Mouse (Mus musculus) cerebellum, postnatal 14 days (tissue): ENCODE measurements around the gene Znrd1.

Source experiments
- DNase-seq, 2 experiments: peaks; one replicate each; pipeline ENCODE4 v3.0.0; 2021; ENCODE audit warnings: mixed read lengths in 2 of 2

Znrd1 gene

DNA sequence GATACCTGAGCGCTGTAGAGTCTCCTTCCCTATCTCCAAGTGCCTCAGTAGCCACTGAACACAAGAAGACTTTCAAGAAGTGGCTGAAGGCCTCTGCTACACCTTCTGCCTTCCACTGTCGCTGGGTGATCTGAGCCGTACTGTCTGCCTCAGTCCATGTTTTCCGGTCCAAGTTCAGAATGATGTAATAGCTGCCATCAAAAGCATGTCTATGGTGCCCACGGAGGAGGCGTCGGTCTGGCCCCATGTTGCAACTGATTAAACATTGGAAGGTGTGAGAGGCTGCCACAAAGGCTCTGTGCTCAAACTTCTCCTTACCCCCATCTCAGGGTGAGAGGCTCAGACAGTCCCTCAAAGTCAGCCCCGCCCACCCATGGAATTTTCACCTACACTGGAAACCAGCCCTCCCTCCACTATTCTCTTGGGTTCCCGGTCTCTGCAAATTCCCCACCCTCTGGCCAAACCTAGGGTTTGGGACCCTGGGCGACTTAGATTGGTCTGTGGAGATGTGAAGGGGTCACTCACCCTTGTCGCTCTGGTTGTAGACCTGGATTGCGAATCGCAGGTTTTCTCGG lies 12.0 kb upstream of the Znrd1 start:
- DNase-seq = no peak

DNA sequence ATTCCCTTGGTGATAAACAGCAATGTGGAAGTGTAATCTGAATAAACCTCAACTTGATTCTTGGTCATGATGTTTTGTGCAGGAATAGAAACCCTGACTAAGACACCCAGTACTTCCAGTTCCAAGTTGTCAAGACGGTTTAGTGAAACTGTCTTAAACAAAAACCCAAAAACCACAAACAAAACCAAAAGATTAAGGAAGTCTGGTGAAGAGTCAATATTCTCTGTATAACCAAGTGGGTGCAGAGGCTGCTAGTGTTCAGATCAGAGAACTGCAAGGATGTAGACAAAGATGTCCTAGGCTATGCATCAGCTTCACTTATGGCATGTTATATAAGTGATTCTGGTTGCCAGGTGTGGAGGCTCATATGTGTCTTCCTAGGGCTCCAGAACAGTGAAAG lies 8.5 kb upstream of the Znrd1 start:
- no peak for DNase-seq

DNA sequence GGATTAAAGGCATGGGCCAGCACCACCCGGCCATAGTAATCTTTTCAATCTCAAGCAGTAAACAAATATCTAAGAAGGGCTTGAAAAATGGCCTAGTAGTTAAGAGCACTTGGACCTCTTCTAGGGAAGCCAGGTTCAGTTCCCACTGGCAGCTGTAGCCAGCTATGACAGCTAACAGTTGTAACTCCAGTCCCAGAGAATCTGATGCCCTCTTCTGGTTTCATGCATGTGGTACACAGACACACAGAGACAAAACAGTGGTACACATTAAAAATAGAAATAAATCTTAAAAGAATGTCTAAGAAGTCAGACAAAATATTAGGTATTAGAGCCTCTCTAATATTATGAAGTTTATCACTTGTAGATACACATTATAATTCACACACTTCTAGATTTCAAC lies 2.8 kb upstream of the Znrd1 start:
- no peak for DNase-seq

DNA sequence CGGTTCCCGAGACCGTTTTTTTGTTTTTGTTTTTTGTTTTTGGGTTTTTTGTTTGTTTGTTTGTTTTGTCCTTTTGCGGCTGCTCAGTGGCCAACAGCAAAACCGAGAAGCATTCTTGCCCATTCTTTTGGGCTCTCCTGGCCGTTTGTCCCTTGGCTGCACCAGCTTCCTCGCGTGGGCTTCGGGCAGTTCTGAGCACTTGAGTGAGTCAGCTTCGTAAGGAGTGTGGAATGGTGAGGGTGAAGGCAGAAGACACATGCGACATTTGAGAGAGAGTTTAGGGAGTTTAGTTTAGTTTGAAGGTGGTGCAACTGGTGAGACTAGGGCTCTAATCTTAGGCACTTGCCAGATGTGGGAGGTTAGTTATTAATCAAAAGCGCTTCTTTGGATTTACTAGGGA lies 525 bp upstream of the Znrd1 start:
- peak in 1 of 2 experiments; percentile 23 for DNase-seq

DNA sequence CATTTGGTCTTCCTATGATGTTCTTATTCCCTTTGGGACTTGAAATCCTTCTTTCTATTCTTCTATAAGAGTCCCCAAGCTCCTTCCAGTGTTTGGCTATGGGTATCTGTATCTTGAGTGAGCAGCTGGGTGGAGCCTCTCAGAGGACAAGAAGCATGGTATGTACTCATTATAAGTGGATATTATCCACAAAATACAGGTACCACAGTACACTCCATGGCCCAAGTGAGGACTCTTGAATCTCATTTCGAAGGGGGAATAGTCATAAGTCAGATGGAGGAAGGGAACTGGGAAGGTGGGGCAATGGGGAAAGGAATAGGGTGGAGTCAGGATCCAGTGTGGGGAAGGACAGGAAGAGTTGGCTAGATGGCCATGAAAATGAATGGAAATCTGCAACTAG lies 5.3 kb downstream of the Znrd1 start:
- no peak for DNase-seq

DNA sequence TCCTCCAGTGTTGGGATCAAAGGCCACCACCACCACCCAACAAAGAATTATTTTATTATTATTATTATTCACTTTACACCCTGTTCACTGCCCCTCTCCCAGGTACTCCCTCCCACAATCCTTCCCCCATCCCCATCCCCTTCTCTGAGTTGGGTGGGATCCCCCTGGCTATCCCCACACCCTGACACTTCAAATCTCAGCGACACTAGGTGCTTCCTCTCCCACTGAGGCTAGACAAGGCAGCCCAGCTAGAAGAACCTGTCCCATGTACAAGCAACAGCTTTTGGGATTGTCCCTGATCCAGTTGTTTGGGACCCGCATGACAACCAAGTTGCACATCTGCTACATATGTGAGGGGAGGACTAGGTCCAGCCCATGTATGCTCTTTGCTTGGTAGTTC lies 5.7 kb downstream of the Znrd1 start:
- no peak for DNase-seq

DNA sequence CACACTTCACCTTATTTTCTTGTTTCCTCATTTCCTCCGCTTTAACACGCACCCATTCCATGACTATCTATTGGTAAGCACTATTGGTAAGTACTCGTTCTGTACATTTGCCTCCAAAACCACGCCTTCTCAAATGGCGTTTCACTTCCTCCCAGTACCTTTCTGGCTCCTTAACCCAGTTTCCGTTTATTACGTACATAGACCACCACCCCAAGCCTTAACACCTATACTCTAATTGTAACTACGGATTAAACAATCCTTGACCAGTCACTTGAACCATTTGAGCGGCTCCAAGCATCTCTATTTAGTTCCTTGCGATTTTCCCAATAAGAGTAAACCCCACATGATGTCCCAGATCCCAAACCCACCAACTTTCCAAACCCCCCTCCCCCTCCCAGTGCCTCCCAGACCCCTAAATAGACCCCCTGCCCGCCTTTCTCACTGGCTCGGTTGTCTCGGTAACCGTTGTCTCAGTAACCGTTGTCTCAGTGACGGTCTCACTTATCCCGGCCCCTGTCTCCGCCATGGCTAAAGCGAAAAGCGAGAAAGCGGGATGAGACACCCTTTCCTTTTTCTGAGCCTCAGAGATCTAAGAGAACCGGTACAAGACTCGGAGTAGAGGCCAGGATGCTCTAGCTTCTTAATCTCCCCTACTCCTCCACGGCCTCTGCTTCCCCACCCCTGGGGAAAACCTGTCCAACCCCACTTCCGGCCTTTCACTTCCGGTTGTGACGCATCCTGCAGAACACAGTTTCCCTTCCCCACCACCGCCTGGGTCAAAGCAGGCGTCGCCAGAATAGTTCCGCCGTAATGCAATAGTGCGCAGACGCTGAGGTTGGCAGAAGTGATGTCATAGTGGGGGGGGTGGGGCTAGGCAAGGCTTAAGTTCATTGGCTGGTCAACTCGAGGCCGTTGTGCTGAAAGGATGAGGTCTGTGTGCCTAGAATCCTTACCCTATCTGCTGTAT lies 7.1 kb downstream of the Znrd1 start, which contains the start of gene Ppp1r11:
TSS of gene Ppp1r11 (minus strand) at position 761 of the 967 bp plus-strand sequence.
- DNase-seq = peak; percentile 97

DNA sequence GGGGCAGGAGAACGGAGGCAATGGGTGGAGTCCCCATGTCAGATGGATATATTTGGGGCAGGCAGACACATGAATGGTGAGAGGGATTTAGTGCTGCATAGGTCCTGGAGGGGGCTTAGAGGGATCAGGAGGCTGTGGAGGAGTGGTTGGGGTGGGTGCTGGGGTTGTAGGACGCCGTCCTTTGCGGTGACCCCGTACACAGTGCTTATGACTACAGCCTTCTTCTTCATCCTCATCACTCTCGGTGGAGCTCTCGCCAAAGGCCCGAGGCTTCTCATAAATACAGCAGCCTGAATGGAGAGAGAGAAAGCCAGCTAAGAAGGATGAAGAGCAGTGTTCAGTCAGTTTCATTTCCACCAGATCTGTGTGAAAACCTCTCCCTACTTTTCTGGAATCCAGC lies 9.1 kb downstream of the Znrd1 start:
- DNase-seq = no peak

DNA sequence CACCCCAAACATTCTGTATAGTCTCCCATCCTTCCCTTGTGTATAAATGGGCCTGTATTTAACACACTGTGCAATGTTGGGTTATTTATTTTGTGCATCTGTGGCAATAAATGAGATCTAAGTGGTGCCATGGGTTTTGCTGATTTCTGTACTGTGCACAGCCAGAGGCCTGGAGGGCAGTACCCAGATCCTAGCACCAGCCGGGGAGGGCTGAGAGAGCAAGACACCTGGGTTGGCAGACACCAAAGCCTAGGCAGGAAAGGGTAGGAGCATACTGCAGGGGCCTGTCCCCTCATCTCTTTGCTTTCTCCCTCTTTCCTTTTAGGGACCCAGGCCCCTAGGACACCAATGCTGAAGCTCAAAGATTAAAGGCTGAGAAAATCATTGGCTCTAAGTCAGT lies 10.1 kb downstream of the Znrd1 start:
- DNase-seq = no peak

DNA sequence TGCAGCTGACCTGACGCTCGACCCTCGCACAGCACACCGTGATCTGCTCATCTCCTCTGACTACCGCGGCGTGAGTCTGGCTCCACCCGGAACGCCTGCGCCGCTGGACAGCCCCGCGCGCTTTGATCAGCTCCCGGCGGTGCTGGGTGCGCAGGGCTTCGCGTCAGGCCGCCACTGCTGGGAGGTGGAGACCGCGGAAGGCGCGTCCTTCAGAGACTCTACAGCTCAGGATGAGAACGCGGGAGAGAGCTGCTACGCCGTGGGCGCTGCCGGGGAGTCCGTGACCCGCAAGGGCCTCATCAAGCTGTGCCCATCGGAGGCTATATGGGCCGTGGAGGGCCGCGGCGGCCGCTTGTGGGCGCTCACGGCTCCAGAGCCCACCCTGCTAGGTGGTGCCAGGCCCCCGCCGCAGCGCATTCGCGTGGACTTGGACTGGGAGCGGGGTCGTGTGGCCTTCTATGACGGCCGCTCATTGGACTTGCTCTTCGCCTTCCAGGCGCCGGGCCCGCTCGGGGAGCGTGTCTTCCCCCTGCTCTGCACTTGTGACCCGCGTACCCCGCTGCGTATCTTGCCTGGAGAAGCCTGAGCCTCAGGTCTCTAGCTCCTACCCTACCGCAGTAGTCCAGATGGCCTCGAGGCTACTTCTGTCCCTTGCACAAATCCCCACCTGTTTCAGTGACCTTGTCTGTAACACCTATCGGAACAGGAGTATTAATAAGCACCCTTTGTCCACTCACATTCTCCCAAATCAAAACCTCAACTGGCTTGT lies 11.1 kb downstream of the Znrd1 start:
- DNase-seq = peak; percentile 76 to 79

DNA sequence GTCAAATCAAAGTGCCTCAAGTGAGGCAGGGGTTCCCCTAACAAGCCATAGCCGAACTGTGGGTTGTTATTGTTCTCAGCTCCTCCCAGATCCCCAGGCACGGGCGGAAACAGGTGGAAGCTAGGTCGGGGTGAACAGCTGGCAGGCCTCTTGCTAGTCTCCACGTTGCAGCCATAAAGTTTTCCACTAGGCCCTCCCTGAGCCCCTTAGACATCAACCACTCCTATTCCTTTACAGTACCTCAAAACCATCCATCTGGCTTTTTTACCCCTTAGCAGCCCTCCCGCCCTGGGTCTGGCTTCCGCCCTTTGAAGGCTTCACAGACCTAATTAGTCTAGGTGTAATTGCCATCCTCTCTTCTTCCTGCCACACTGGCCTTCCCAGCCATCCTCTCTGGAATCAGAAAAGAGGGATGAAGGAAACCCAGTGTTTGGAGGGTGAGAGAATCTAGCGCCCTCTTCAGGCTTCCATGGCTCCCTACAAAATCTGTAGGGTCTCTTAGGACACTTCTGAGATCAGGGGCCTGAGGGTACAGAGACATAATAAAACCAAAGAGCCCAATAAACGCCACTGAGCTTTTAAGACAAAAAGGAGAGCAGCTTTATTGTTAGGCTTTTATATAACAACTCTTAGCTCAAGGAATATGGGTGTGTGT lies 14.1 kb downstream of the Znrd1 start:
- DNase-seq = peak in 1 of 2 experiments; percentile 38

DNA sequence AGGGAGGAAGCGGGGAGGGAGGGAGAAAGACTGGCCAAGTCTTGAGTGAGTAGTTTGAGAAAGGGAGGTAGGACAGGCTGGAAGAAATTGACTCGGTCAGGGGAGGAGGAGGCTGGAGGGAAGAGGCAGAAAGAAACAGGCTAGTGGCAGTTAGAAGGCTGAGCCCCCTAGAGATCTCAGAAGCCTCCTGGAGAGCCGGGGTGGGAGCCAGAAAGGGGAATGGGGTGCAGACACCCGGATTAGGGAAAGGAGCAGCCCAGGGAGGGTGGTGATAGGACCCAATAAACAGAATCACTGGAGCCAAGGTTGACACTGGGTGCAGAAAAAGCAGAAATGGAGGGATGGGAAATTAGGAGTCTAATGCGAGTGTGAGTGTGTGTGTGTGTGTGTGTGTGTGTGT lies 14.7 kb downstream of the Znrd1 start:
- no peak for DNase-seq

DNA sequence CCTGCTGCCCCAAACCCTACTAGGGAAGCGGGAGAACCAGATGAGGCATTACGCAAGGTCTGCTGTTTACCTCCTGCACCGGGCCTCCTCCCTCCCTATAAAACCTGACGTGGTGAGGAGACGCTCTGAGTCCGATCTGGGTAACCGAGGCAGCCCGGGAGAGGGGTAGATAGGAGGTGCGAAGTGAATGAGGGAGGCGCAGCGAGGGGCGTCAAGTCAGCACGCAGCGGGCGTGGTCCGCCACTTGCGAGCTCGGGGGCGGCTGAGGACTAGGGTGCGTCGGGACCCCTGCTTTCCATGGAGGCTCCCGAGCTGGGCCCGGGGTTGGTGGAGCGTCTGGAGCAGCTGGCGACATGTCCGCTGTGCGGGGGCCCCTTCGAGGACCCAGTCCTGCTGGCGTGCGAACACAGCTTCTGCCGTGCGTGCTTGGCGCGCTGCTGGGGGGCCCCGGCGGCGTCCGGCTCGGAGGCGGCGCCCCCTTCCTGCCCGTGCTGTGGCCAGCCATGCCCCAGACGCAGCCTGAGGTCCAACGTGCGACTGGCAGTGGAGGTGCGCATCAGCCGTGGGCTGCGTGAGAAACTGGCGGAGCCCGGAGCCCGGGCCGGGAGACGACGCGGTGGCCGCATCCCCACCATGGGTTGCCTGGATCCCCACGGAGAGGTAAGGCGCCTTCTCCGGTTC lies 15.4 kb downstream of the Znrd1 start, which contains the start of gene Rnf39:
TSS of gene Rnf39 (plus strand) at position 128 of the 681 bp plus-strand sequence.
- DNase-seq = peak; percentile 36 to 38

DNA sequence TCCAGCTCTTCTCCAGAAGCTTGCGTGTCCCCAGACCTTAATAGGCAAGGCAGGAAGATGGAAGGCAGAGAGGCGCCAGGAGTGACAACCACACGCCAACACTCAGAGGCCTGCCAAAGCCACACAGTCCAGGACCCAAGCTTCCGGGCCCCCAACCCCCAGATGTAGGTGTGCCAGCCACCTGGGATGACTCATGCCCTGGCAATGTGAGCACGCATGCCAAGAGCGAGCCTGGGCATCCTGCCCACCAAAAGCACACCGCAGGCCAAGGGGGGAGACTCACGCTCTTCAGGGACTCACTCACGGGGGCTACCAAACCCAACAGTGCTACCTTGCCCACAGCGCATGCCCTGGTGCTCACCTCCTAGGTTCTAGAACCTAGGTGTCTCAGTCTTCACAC lies 16.0 kb downstream of the Znrd1 start:
- peak; percentile 74 to 78 for DNase-seq

DNA sequence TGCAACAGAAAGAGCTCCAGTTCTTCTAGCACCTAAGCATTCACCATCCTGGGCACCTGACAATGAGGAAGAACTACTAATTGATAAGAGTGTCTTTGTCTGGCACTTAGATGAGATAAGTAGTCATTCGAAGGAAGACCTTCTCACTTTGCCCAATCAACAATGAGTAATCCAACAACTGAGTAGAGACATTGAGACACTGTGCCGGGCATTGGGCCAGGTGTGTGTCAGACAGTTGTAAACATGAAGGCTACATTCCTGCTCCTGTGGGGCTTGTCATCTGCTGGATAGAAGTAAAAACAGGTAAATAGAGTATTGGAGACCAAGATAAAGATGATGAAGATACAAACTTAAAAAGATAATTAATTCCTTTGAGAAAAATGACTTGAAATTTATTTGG lies 20.3 kb downstream of the Znrd1 start:
- no peak for DNase-seq

DNA sequence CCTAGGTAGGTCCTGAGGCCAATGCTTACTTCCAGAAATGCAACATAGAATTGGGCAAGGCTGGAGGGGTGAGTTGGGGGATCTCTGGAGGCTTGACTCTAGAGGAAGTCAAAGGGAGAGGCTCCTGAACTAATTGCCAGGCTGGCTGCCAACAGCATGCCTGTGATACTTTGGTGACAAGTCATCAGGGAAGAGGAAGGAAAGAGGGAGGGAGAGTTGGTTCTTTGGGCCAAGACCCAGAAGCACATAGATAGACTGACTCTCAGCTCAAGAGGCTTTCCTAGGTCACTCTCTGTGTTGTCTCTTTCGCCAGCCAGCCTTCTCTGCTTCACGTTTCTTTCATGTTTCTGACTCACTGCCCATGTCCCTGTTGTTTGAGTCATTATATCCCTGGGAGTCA lies 26.6 kb downstream of the Znrd1 start:
- DNase-seq = no peak

DNA sequence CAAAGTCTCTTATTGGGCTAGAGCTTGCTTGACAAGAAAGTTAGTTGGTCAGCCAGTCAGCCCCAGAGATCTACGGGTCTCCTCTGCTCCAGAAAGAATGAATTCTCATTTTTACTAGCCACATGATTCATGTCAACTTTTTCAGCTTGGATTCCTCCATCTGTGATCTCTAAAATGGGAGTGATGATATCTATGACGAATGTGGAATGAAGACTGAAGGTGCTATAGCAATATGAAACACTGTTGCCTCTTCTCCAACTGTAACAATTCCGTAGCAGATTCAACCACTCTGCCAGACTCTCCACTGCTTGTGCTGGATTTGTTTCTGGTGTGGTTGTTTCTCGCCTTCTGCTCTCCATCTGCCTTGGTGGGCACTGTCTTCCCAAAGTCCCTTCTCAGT lies 27.2 kb downstream of the Znrd1 start:
- no peak for DNase-seq

DNA sequence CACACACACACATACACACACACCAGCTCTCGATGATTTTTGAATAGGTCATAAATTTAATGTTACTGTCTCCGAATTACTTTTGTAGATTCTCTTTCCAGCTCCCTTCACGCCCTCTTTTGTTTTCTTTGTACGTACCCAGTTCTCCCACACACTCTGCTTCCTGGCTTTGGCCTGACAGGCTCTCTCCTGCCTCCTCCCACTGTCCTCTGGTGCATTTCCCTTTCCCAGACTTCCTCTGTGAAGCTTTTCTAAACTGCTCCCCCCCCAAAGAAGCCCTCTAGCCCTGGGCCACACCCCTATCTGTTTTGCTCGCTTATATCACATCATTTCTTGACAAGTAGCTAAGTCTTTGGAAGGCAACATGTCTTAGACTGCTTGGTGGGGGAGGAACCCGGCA lies 28.1 kb downstream of the Znrd1 start:
- DNase-seq = no peak

DNA sequence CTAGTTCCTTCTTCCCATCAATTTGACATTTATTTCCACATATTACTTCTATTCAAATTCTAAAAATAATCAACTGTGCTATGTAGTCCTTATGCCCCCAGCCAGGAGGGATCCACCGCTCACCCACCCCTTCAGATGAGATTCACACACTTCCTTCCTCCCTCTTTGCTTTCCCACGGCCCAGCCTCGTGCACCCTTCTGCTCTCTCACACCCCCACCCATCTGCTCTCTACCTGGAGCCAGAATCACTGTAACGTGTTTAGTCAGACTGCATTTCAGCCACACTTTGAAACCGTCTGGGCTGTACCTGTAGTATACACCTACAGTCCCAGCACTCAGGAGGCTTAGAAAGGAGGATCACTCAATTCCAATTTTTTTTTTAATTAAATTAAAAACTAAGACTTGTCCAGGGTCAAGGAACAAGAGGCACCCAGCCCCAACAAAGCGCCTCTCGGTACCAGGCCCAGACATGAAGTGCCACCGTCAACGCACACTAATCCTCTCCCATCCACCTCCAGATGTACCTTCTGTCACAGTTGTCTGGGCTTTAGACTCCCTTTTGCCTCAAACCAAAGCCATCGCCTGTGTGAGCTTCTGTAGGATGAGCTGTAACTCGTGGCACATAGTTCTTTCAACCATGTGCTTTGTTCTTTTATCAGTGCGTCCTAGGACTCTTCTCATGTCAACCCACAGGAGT lies 29.0 kb downstream of the Znrd1 start:
- DNase-seq = peak in 1 of 2 experiments; percentile 36

DNA sequence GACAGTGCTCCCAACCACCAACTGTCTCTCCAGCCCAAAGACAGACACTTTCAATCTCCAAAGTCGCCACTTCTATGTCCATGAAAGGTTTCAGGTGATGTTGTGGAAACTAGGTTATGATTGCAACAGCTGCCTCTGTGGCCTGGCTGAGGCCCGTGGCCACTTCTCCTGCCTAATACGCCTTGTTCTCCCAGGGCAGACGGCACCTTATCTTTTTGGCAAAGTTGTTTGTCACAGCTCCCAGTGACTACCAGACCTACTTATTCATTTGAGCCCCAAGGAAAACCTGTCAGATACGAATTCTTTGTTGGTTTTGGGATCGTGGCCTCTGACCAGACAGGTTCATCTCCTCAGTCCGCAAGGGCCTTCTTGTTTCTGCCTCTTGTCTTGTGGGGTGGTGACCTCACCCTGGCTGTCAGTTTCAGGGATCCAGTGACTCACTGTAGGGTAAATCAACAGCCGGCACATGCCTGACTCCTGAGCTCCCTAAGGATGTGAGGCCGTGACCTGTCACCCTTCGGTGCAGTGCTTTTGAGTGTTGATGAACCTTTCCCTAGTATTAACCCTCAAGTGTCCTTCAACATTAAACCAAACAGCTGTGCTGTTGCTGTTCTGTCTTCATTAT lies 30.8 kb downstream of the Znrd1 start:
- no peak for DNase-seq

DNA sequence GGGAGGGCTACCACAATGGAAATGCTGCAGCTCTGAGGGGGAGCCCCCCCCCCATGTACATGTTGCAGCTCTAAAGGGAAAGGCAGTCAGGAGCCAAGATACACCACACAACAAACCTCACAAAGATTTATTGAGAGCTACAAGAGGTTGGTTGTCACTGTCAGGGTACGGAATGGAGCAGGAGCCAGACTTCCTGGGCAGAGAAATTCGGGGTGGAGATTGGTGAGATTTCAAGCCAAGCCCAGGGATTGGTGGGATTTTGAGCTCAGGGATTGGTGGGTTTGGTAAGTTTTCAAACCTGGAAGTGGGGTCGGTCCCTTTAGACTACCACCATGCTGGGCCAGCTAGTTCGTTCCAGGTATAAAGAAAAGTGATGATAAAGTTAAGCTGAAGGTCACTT lies 34.9 kb downstream of the Znrd1 start:
- DNase-seq = no peak
